Mouse (Mus musculus) cerebellum, adult 2 months (tissue): ENCODE data around the gene Col3a1.

ENCODE experiments used
- CTCF ChIP-seq: fragments of 200-500 bp; IDR thresholded peaks from 2 replicates; pipeline ENCODE4 v1.5.1; 2011; ENCODE audit warnings: low read depth, mild to moderate bottlenecking, control low read depth, low read length, moderate library complexity, borderline replicate concordance; ENCODE audit not compliant: insufficient read depth
- POLR2A ChIP-seq: fragments of 200-500 bp; IDR thresholded peaks from 2 replicates; pipeline ENCODE4 v1.6.1; 2011; ENCODE audit warnings: low read length, control low read depth, borderline replicate concordance; ENCODE audit not compliant: insufficient read depth

GRCm38 (mm10) chr1:45318241-45318640, 6.9 kb downstream of the Col3a1 start:
- TF ChIP-seq CTCF = no peak
- TF ChIP-seq POLR2A = no peak
